Mouse (Mus musculus) kidney, adult 2 months (tissue): Measurements from ENCODE around the gene Nfib.

Experiments
- CTCF ChIP-seq: fragments of 200-500 bp; conservative IDR thresholded peaks from 2 replicates; pipeline ENCODE4 v1.5.1; 2011; ENCODE audit warnings: low read depth, mild to moderate bottlenecking, control low read depth, low read length, moderate library complexity, mixed read lengths; ENCODE audit not compliant: insufficient read depth, insufficient read length
- POLR2A ChIP-seq: fragments of 200-500 bp; IDR thresholded peaks from one replicate; pipeline ENCODE4 v1.6.1; 2011; ENCODE audit warnings: low read depth, low read length, control low read depth

- TF ChIP-seq POLR2A = no peak
- no peak for TF ChIP-seq CTCF
Measured at GRCm38 (mm10) chr4:82635118-82635517, 70.4 kb downstream of the Nfib start.
